Mouse (Mus musculus): ENCODE results near the gene Cstf1.

Gene Cstf1

GRCm38 (mm10) chr2:172416218-172416617, 45.7 kb downstream of the Cstf1 start:
- no peak for DNase-seq (ENCODE audit: low read depth, low spot score)

- DNase-seq (ENCODE audit: low read depth, low spot score) = no peak
Measured at GRCm38 (mm10) chr2:172416876-172417275, 46.4 kb downstream of the Cstf1 start.

- DNase-seq (ENCODE audit: low read depth, low spot score) = no peak
Measured at GRCm38 (mm10) chr2:172418208-172418607, 47.7 kb downstream of the Cstf1 start.

GRCm38 (mm10) chr2:172430609-172431008, 60.1 kb downstream of the Cstf1 start:
- no peak for DNase-seq (ENCODE audit: low read depth, low spot score)
